Mouse (Mus musculus) intestine, embryonic 16.5 days (tissue): ENCODE data around the gene Magea6. TPM values are rescaled to one million over a fixed set of nuclear protein-coding genes. Genes with fewer than 3 reads are reported as not detected.
"Not testable (repeated sequence)": the region's sequence is repeated elsewhere in the genome, so short reads cannot be mapped to it uniquely, and the experiment has no call there.

ENCODE experiments used
- ATAC-seq: fragments of 200-750 bp; cut with Nextera tagmentation; 2 replicates; pipeline ENCODE4 v1.8.0; 2017; ENCODE audit warnings: moderate TSS enrichment, moderate library complexity
- H3K27ac ChIP-seq: fragments of 300-500 bp; sonication (generic); 2 replicates; pipeline ENCODE4 v1.5.1; 2014; ENCODE audit warnings: mild to moderate bottlenecking, low read length
- H3K27me3 ChIP-seq: fragments of 300-500 bp; sonication (generic); replicated peaks from 2 replicates; pipeline ENCODE4 v1.6.1; 2014; ENCODE audit warnings: low read length, control low read depth, mixed read lengths; ENCODE audit not compliant: control insufficient read depth, insufficient read depth
- H3K36me3 ChIP-seq: fragments of 300-500 bp; sonication (generic); 2 replicates; pipeline ENCODE4 v1.6.1; 2014; ENCODE audit warnings: low read length, control low read depth; ENCODE audit not compliant: control insufficient read depth, insufficient read depth
- H3K4me1 ChIP-seq: fragments of 300-500 bp; sonication (generic); 2 replicates; pipeline ENCODE4 v1.6.1; 2014; ENCODE audit warnings: low read length, control low read depth, mixed read lengths; ENCODE audit not compliant: control insufficient read depth, insufficient read depth
- H3K4me2 ChIP-seq: fragments of 300-500 bp; sonication (generic); 2 replicates; pipeline ENCODE4 v1.6.1; 2014; ENCODE audit warnings: low read depth, low read length, control low read depth
- H3K4me3 ChIP-seq: fragments of 300-500 bp; sonication (generic); 2 replicates; pipeline ENCODE4 v1.5.1; 2014; ENCODE audit warnings: mild to moderate bottlenecking, low read length
- H3K9ac ChIP-seq: fragments of 300-500 bp; sonication (generic); 2 replicates; pipeline ENCODE4 v1.6.1; 2014; ENCODE audit warnings: low read depth, low read length
- H3K9me3 ChIP-seq: fragments of 300-500 bp; sonication (generic); 2 replicates; pipeline ENCODE4 v1.6.1; 2016; ENCODE audit warnings: low read length, control low read depth; ENCODE audit not compliant: control insufficient read depth
- WGBS: fragments of 180-500 bp; shearing (Covaris S2); extraction: QIAGEN DNeasy Blood & Tissue Kit; methylation state at CpG from one replicate; pipeline ENCODE4 v1.1.7; 2014; 5-methylcytosine and 5-hydroxymethylcytosine counted together
- polyA plus RNA-seq: library from polyadenylated mRNA; unstranded; fragments of >200 nt; fragmentation: Nextera tagmentation; extraction: Ambion mirVana; gene quantifications from 2 replicates; pipeline ENCODE4 v1.2.1, GENCODE M21; 2015

Magea6 gene
- polyA plus RNA-seq: not detected in 2 replicates

GRCm38 (mm10) chrX:154935887-154936286, at the start of gene Magea6:
TSS of gene Magea6 (minus strand) at chrX:154935987.
- WGBS: 64% methylated on average over 1 of the region's 1 CpGs
- H3K4me2 ChIP-seq, H3K4me1 ChIP-seq, H3K9me3 ChIP-seq, H3K27ac ChIP-seq, ATAC-seq, H3K4me3 ChIP-seq, H3K27me3 ChIP-seq, H3K9ac ChIP-seq, H3K36me3 ChIP-seq: not testable (repeated sequence)

DNA sequence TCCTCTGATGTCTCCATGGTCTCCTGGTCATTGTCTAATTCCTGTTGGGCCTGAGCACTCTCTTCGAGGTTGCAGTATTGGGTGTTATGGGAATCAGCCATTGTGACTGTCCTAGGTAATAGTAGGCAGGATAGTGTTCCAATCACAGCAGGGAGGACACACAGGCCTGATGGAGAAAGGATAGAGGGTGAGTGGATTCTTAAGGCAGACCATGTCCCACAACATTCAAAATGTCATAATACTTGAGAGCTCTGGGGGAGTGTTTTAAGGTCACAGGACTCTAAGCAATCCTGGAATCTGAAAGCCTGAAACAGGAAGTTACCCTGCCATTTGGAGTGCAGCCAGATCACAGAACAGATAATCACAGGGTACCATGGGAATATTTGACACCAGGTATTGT, 13.6 kb upstream of the Magea6 start, which contains the start of gene Magea3:
Gene Magea3 (minus strand): TSS at position 101 of the 400 bp plus-strand sequence.
- not testable (repeated sequence) for H3K4me2 ChIP-seq, H3K36me3 ChIP-seq, H3K4me1 ChIP-seq, H3K9ac ChIP-seq, ATAC-seq, H3K4me3 ChIP-seq, H3K27ac ChIP-seq, H3K27me3 ChIP-seq, H3K9me3 ChIP-seq
- WGBS: 79% methylated on average over 1 of the region's 1 CpGs

GRCm38 (mm10) chrX:154890167-154890566, 45.6 kb downstream of the Magea6 start, which contains the start of gene Cldn34b1:
TSS of gene Cldn34b1 (minus strand) at chrX:154890267.
- H3K4me3 ChIP-seq, H3K9ac ChIP-seq, ATAC-seq, H3K27ac ChIP-seq, H3K4me2 ChIP-seq, H3K4me1 ChIP-seq, H3K27me3 ChIP-seq, H3K36me3 ChIP-seq, H3K9me3 ChIP-seq: not testable (repeated sequence)
- WGBS: 88% methylated on average over 3 of the region's 3 CpGs

Other genes starting within 250 kb of the Magea6 start
- gene Cldn34b1, start 45.7 kb downstream of the Magea6 start, polyA plus RNA-seq: not detected in 2 replicates
- gene Magea3, start 13.5 kb upstream of the Magea6 start, polyA plus RNA-seq: not detected in 2 replicates
- gene Magea8, start 59.9 kb upstream of the Magea6 start, polyA plus RNA-seq: not detected in 2 replicates
- gene Magea5, start 127.2 kb upstream of the Magea6 start, polyA plus RNA-seq: not detected in 2 replicates
- gene Magea1, start 153.8 kb upstream of the Magea6 start, polyA plus RNA-seq: not detected in 2 replicates
- not detected in 2 replicates for gene Magea2, start 157.7 kb upstream of the Magea6 start, polyA plus RNA-seq
- not detected in 2 replicates for gene Cldn34b2, start 192.4 kb upstream of the Magea6 start, polyA plus RNA-seq